Mouse (Mus musculus): Measurements from ENCODE around the gene Cacna1g. TPM values are rescaled to one million over a fixed set of nuclear protein-coding genes. Genes with fewer than 3 reads are reported as not detected.

Gene Cacna1g
- polyA plus RNA-seq, 1 experiment from 2014 or later, result 30.5 TPM

DNA sequence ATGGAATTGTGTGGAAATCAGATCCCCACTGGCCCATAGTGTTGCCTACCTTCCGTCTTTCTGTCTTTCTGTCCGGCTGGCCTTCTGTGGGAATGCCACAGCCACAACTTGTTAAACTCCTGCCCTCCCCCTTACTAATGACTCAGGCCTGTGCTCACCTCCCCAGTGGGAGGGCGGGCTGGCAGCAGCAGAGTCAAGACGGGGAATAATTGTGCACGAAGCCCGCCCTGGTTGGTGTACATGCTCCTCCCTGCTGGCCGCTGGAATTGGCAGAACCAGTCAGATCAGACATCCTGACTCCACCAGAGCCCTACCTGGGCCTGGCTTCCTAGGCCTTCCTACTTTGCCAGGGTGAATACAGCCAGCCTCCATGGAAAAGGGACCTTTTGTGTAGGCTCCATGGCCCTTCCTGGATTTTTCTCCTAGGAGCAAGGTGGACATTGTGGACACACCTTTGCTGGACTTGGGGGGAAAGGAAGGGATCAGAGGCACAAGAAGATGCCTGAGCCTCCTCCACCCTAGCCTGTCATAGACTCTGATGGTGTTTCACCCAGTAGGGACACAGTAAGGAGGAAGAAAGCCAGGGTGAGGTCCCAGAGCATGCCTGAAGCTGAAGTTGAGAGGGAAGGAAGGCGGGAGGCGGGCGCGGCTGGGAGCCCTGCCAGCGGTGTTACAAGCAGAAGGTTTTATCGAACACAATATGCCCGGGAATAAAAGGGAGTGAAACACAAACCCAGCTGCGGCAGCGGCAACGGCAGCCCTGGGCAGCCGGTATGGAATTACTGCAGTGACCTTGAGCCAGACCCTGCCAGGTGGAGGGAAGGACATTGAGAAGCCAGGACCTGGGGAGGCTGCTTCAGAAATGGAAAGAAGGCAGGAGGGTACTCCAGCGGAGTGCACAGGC, 24.3 kb upstream of the Cacna1g start:
- peaks cover 40% of the 10 kb centered on the region for H3K4me1 ChIP-seq (ENCODE audit: control insufficient read depth, insufficient read depth, low read length)
- H3K27me3 ChIP-seq (replicated peaks; ENCODE audit: control insufficient read depth, insufficient read depth, low read length), result no peaks in the 10 kb centered on the region; the same call in 1 of the 2 replicates
- DNase-seq (ENCODE audit: low spot score) (peak; percentile 75), ATAC-seq (ENCODE audit: low read depth) (peak; percentile 61)
- no peaks in the 10 kb centered on the region for H3K9me3 ChIP-seq (ENCODE audit: control insufficient read depth, low read length)
- 15% methylated on average over 19 of the region's 19 CpGs for WGBS
- H3K36me3 ChIP-seq (ENCODE audit: control insufficient read depth, insufficient read depth, low read length), result no peaks in the 10 kb centered on the region
- peak overlapping the region; percentile 75 for H3K27ac ChIP-seq (replicated peaks; ENCODE audit: low read depth, low read length)
- peak overlapping the region; percentile 15; the same call in 1 of the 2 replicates for H3K9ac ChIP-seq (ENCODE audit: low read depth, low read length)
- H3K4me2 ChIP-seq (ENCODE audit: low read depth, low read length), result peak overlapping the region; percentile 80
- H3K4me3 ChIP-seq (ENCODE audit: low read depth, low read length), result peak overlapping the region; percentile 42

DNA sequence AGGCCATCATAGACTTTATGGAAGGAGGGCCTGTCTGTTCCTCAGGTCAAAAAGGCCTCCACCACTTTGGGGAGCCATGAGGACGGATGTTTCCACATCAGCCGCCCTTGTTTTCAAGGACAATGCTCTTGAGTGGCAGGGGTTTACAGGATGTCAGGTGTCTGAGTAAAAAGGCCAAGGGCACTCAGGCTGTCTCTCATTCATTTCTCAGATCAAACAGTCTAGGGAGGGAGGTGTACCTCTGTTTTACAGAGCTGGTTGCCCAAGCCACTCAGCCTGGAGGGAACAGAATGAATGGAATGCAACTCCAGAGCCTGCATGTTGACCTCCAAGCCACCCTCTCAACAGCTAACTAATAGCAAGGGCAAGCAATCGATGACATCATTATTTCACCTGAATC, 21.4 kb upstream of the Cacna1g start:
- Histone ChIP-seq H3K9ac (ENCODE audit: low read depth, low read length) (no peak overlapping the region), H3K36me3 (ENCODE audit: control insufficient read depth, insufficient read depth, low read length) (no peaks in the 10 kb centered on the region), H3K4me1 (ENCODE audit: control insufficient read depth, insufficient read depth, low read length) (peaks cover 28% of the 10 kb centered on the region), H3K27me3 (replicated peaks; ENCODE audit: control insufficient read depth, insufficient read depth, low read length) (no peaks in the 10 kb centered on the region; the same call in 1 of the 2 replicates), H3K4me3 (ENCODE audit: low read depth, low read length) (no peak overlapping the region), H3K4me2 (ENCODE audit: low read depth, low read length) (no peak overlapping the region), H3K9me3 (ENCODE audit: control insufficient read depth, low read length) (no peaks in the 10 kb centered on the region), H3K27ac (replicated peaks; ENCODE audit: low read depth, low read length) (no peak overlapping the region)
- DNase-seq (ENCODE audit: low spot score) (no peak), ATAC-seq (ENCODE audit: low read depth) (no peak)
- 64% methylated on average over 3 of the region's 3 CpGs for WGBS

DNA sequence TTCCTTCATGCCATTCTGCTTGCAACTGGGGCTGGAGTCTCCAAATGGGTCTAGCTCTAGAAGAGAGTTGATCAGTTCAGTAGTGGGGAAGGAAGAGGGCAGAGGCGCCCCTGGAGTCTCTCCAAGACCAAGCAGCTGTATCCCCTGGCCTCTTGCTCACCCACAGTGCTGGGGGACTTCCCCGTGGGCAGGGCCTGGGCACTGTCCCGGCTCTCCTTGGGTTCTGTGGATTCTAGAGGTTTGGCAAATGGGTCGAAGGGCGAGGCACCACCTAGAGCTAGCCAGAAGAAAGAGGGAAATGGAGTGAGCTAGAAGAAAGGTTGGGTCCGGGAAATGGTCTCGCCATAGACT, 17.7 kb upstream of the Cacna1g start:
- no peak for ATAC-seq (ENCODE audit: low read depth)
- Histone ChIP-seq H3K4me3 (ENCODE audit: low read depth, low read length) (peak overlapping the region; percentile 54; the same call in 1 of the 2 replicates), H3K4me1 (ENCODE audit: control insufficient read depth, insufficient read depth, low read length) (no peaks in the 10 kb centered on the region), H3K9ac (ENCODE audit: low read depth, low read length) (peak overlapping the region; percentile 72; the same call in 1 of the 2 replicates), H3K27ac (replicated peaks; ENCODE audit: low read depth, low read length) (no peak overlapping the region), H3K9me3 (ENCODE audit: control insufficient read depth, low read length) (no peaks in the 10 kb centered on the region), H3K4me2 (ENCODE audit: low read depth, low read length) (peak overlapping the region; percentile 78), H3K27me3 (replicated peaks; ENCODE audit: control insufficient read depth, insufficient read depth, low read length) (no peaks in the 10 kb centered on the region; the same call in 1 of the 2 replicates), H3K36me3 (ENCODE audit: control insufficient read depth, insufficient read depth, low read length) (no peaks in the 10 kb centered on the region)
- no peak for DNase-seq (ENCODE audit: low spot score)
- WGBS, result 69% methylated on average over 7 of the region's 7 CpGs

DNA sequence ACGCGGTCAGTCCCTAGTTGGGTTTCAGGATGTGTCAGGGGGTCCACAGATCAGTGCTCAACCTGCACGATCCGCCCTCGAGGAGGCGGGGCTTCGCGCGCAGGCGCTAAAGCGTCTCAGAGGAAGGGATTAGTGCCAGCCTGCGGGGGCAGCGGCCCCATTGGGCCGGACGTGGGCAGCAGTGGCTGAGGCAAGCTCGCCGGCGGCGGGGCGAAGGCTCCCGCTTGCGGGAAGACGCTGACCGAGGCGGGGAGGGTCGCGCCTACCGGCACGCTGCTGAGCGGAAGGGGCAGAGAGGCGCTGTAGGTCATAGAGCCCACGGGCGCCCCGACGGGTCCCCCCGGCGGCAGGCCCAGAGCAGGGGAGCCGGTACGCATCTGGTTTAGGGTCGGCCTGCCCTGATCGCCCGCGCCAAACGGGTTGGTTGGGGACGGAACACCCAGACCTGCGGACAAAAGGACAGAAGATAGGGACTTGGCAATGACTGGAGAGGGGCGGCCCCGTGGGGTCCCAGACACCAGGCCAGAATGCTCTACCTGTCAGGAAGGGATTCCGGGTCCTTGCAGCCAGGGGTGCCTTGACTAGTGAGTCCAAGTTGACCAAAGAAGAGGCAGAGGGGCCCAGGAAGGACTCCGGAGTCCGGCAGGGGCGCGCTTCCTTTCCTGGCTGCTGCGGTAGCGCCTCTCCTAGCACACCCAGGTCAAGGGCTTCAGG, 17.2 kb upstream of the Cacna1g start:
- ATAC-seq (ENCODE audit: low read depth) (peak; percentile 68), DNase-seq (ENCODE audit: low spot score) (peak; percentile 73)
- WGBS, result 14% methylated on average over 33 of the region's 55 CpGs
- H3K4me2 ChIP-seq (ENCODE audit: low read depth, low read length), result peak overlapping the region; percentile 78
- no peak overlapping the region for H3K27ac ChIP-seq (replicated peaks; ENCODE audit: low read depth, low read length)
- peak overlapping the region; percentile 72 for H3K9ac ChIP-seq (ENCODE audit: low read depth, low read length)
- H3K9me3 ChIP-seq (ENCODE audit: control insufficient read depth, low read length), result no peaks in the 10 kb centered on the region
- no peaks in the 10 kb centered on the region for H3K4me1 ChIP-seq (ENCODE audit: control insufficient read depth, insufficient read depth, low read length)
- H3K36me3 ChIP-seq (ENCODE audit: control insufficient read depth, insufficient read depth, low read length), result no peaks in the 10 kb centered on the region
- peak overlapping the region; percentile 54 for H3K4me3 ChIP-seq (ENCODE audit: low read depth, low read length)
- no peaks in the 10 kb centered on the region; the same call in 1 of the 2 replicates for H3K27me3 ChIP-seq (replicated peaks; ENCODE audit: control insufficient read depth, insufficient read depth, low read length)

DNA sequence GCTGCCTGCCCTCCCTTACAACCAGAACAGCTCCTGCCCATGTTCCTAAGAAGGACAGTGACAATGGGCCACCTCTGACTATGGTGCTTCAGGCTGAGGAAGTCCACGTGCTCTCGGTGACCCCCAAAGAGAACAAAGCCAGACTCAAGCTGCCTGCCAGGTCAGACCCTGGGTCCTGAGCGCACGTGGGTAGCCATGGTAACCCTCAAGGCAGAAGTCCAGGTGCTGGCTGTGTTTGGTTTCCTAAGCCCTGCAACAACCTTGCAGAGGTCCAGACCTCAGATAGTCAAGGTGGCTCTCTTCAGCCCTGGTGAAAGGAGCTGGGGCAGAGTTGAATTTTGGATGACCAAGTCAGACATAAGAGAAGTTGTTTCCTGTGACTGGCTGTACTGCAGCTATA, 15.7 kb upstream of the Cacna1g start:
- ATAC-seq (ENCODE audit: low read depth) (no peak), DNase-seq (ENCODE audit: low spot score) (no peak)
- H3K27me3 ChIP-seq (replicated peaks; ENCODE audit: control insufficient read depth, insufficient read depth, low read length), result peaks cover 7% of the 10 kb centered on the region; the same call in 1 of the 2 replicates
- H3K27ac ChIP-seq (replicated peaks; ENCODE audit: low read depth, low read length), result no peak overlapping the region
- WGBS, result 26% methylated on average over 4 of the region's 4 CpGs
- H3K4me3 ChIP-seq (ENCODE audit: low read depth, low read length), result no peak overlapping the region
- no peak overlapping the region for H3K9ac ChIP-seq (ENCODE audit: low read depth, low read length)
- H3K4me1 ChIP-seq (ENCODE audit: control insufficient read depth, insufficient read depth, low read length), result no peaks in the 10 kb centered on the region
- H3K9me3 ChIP-seq (ENCODE audit: control insufficient read depth, low read length), result no peaks in the 10 kb centered on the region
- no peak overlapping the region for H3K4me2 ChIP-seq (ENCODE audit: low read depth, low read length)
- no peaks in the 10 kb centered on the region for H3K36me3 ChIP-seq (ENCODE audit: control insufficient read depth, insufficient read depth, low read length)

DNA sequence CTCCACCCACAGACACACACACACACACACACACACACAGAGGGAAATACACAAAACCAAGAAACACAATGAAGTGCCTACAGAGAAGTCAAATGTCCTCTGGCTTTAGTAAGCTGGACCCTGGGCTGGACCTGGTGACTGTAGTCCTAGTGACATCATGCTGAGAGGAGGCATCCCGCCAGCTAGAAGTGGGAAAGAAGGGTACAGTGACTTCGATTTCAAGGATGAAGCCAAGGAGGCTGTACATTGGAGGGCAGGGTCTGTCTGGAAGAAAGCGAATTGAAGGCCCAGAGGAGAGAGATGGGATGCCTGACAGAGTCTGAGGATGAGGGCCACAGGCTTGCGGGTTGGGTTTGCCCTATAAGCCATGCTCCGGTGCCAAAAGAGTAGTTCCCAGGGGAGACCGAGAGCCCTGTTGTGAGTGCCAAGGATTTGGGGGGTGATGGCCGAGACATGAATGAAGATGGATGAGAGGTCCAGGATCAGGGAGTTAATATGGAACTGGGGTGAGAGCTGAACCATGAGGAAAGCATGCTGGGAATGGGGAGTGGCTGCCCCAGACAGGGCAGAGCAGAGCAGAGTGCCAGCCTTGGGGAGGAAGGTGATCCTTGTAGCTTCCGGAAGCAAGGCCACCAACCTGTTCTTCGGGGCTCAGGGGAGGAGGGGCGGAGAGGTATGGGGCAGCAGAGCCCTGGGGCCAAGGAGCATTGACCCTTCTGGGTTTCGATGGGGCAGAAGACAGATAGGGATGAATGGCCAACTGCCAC, 15.0 kb upstream of the Cacna1g start:
- WGBS, result 79% methylated on average over 11 of the region's 11 CpGs
- H3K4me2 ChIP-seq (ENCODE audit: low read depth, low read length), result no peak overlapping the region
- peaks cover 7% of the 10 kb centered on the region; the same call in 1 of the 2 replicates for H3K27me3 ChIP-seq (replicated peaks; ENCODE audit: control insufficient read depth, insufficient read depth, low read length)
- H3K9ac ChIP-seq (ENCODE audit: low read depth, low read length), result no peak overlapping the region
- no peaks in the 10 kb centered on the region for H3K9me3 ChIP-seq (ENCODE audit: control insufficient read depth, low read length)
- no peaks in the 10 kb centered on the region for H3K36me3 ChIP-seq (ENCODE audit: control insufficient read depth, insufficient read depth, low read length)
- no peaks in the 10 kb centered on the region for H3K4me1 ChIP-seq (ENCODE audit: control insufficient read depth, insufficient read depth, low read length)
- DNase-seq (ENCODE audit: low spot score), result no peak
- no peak for ATAC-seq (ENCODE audit: low read depth)
- no peak overlapping the region for H3K4me3 ChIP-seq (ENCODE audit: low read depth, low read length)
- H3K27ac ChIP-seq (replicated peaks; ENCODE audit: low read depth, low read length), result no peak overlapping the region

DNA sequence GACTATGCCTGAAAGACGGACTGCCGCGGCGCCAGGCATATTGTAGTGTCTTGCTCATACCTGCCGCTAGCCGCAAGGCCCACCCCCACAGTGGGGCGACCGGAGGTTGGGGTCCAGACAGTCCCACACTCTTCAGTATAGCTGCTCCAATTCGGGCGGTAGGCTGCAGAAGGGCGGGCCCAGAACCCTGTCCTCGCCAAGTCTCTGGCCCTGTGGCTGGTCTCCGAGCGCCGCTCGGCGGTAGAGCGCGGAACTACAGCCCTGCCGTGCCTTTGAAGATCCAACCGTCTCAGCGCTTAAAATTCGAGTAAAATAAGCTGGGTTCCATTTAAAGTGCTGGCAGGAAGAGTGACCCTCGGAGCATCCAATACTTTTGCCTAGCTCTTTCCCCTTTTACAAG, 12.0 kb upstream of the Cacna1g start, which contains the start of gene Spata20:
Spata20 (minus strand) TSS at position 179 of the 400 bp plus-strand sequence.
- Histone ChIP-seq H3K9me3 (ENCODE audit: control insufficient read depth, low read length) (no peaks in the 10 kb centered on the region), H3K27me3 (replicated peaks; ENCODE audit: control insufficient read depth, insufficient read depth, low read length) (peaks cover 7% of the 10 kb centered on the region; the same call in 1 of the 2 replicates), H3K36me3 (ENCODE audit: control insufficient read depth, insufficient read depth, low read length) (no peaks in the 10 kb centered on the region), H3K9ac (ENCODE audit: low read depth, low read length) (no peak within 1 kb of the TSS), H3K4me1 (ENCODE audit: control insufficient read depth, insufficient read depth, low read length) (no peaks in the 10 kb centered on the region), H3K4me2 (ENCODE audit: low read depth, low read length) (peak within 1 kb of the TSS; percentile 41), H3K4me3 (ENCODE audit: low read depth, low read length) (peak within 1 kb of the TSS; percentile 12), H3K27ac (replicated peaks; ENCODE audit: low read depth, low read length) (no peak within 1 kb of the TSS)
- DNase-seq (ENCODE audit: low spot score) (peak; percentile 75), ATAC-seq (ENCODE audit: low read depth) (peak; percentile 77)
- WGBS, result 4% methylated on average over 24 of the region's 24 CpGs

DNA sequence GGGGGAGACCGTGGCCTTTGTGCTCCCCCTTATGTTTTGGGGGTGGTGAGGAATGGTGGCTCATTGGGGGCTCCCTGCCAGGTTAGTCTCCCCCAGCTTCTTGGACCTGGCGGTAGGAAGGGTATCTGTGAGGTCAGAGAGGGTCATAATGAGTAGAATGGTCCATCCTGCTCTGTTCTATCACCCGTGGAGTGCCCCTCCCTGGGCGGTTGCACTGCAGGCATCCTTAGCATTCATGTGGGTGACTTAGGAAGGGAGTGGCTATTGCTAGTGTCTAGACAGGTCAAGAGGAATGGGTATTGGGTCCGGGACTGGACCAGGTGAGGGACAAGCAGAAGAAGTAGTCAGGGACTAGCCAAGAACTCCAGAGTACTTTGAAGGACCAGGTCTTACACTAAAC, 11.2 kb upstream of the Cacna1g start:
- Histone ChIP-seq H3K4me3 (ENCODE audit: low read depth, low read length) (no peak overlapping the region), H3K27me3 (replicated peaks; ENCODE audit: control insufficient read depth, insufficient read depth, low read length) (0 out of 2 replicates have a peak, but pooled peaks cover 7% of the 10 kb centered on the region), H3K9me3 (ENCODE audit: control insufficient read depth, low read length) (no peaks in the 10 kb centered on the region), H3K27ac (replicated peaks; ENCODE audit: low read depth, low read length) (no peak overlapping the region), H3K36me3 (ENCODE audit: control insufficient read depth, insufficient read depth, low read length) (no peaks in the 10 kb centered on the region), H3K4me1 (ENCODE audit: control insufficient read depth, insufficient read depth, low read length) (no peaks in the 10 kb centered on the region), H3K4me2 (ENCODE audit: low read depth, low read length) (no peak overlapping the region), H3K9ac (ENCODE audit: low read depth, low read length) (no peak overlapping the region)
- 86% methylated on average over 5 of the region's 5 CpGs for WGBS
- DNase-seq (ENCODE audit: low spot score) (no peak), ATAC-seq (ENCODE audit: low read depth) (no peak)

Measured in embryonic facial prominence, embryonic 14.5 days (tissue).